Mouse (Mus musculus): ENCODE measurements around the gene Trio.

- TF ChIP-seq CTCF (IDR thresholded peaks at IDR 0.05; ENCODE audit: extremely low read depth, insufficient read depth, low read length) (no peak), POLR2A (IDR thresholded peaks at IDR 0.05; ENCODE audit: extremely low read depth, insufficient read depth, low read length) (no peak)
Observed at GRCm38 (mm10) chr15:27683206-27683605, 342.4 kb downstream of the Trio start.
